Mouse (Mus musculus) cerebellum, postnatal 14 days (tissue): Measurements from ENCODE around the gene Ift140.

Source experiments
- DNase-seq, 2 experiments: peaks; one replicate each; pipeline ENCODE4 v3.0.0; 2021; ENCODE audit warnings: mixed read lengths in 2 of 2

Ift140 gene

DNA sequence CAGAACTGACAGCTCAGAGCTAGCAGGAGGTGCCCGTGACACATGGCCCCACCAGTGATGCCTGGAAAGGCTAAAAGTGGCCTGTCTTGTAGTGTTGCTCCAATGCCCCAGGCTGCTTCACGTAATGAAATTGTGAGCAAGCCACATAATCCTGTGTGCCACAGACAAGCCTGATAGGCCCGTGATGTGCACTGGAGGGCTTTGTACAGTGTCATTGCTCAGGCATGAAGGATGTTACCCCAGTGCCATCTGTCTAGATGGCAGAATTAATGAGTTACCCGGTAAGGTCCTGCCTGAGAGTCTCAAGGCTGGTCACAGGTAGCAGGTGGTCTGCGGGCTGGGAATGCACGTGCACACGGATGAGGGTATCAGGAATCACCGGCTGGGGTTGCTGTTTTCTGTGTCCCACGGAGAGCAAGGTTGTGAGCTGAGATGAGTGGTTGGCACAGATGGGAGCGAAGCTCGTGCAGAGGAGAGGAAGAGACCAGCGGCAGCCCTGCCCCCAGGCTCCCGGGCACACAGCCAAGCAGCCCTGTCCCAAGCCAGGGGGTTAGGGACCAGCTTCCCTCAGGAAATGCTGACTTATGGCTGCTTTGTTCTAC lies 62.0 kb downstream of the Ift140 start:
- DNase-seq: peak; percentile 85 to 87

DNA sequence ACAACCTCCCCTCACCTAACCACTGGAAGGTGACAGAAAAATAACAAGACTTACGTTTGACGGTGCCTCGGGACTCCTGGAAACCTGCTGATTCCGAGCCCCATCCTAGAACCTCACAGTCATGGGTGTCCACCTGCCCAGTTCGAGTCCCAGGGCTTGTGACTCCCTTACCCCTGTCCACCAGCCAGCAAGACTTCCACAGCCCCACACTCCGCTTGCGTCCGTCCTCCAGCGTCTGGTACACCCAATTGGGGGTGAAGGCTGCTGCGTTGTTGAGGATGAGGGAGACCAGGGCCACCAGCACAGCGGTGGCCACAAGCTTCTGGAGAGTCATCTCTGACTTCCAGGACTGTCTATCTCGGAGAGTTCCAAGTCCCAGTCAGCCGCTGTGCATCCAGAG lies 64.3 kb downstream of the Ift140 start:
- no peak for DNase-seq

GRCm38 (mm10) chr17:25080960-25081381 lies 65.1 kb downstream of the Ift140 start:
- no peak for DNase-seq

GRCm38 (mm10) chr17:25082081-25082847 lies 66.4 kb downstream of the Ift140 start:
- no peak for DNase-seq

DNA sequence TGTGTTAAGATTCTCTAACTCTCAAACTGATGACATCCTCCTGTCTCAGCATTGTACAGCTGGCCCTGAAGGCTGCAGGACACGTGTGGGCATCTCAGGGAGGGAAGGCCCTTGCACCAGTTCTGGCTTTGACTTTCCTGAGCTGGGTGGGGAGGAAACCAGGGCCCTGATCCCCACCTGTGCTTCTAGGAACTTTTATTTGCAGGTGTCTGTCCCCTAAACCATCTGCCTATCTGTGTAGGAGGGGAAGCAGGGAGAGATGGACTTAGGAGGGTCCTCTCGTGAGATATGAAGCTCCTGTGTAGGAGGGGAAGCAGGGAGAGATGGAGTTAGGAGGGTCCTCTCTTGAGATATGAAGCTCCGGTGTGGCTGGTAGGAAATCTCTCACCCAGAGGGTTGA lies 67.0 kb downstream of the Ift140 start:
- DNase-seq: no peak

DNA sequence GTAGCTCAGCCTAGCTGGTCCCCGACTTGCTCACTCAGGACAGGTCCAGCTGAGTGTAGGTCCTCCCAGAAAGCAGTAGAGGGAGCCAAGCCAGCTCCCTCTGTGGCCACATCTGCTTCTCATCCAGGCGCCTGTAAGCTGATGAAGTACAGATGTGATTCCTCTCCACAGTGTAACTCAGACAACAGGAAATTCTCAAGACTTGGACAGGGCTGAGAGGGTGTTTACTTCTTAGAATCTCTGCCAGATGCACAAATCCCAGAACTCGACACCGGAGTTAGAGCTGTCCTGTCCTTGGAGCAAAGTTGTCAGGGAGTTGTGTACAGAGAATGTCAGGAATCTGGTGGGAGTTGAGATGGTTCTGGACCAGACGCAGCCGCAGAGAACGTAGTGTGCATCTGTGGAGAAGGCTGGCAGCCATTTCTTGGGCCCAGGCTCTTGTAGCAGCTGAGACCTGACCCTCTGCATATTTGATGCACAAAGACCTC lies 67.6 kb downstream of the Ift140 start, which contains the start of gene Tmem204:
Tmem204 (minus strand) TSS at position 148 of the 488 bp plus-strand sequence.
- DNase-seq: no peak

GRCm38 (mm10) chr17:25084835-25085385 lies 69.0 kb downstream of the Ift140 start:
- no peak for DNase-seq

GRCm38 (mm10) chr17:25086724-25087123 lies 70.8 kb downstream of the Ift140 start:
- DNase-seq: no peak

DNA sequence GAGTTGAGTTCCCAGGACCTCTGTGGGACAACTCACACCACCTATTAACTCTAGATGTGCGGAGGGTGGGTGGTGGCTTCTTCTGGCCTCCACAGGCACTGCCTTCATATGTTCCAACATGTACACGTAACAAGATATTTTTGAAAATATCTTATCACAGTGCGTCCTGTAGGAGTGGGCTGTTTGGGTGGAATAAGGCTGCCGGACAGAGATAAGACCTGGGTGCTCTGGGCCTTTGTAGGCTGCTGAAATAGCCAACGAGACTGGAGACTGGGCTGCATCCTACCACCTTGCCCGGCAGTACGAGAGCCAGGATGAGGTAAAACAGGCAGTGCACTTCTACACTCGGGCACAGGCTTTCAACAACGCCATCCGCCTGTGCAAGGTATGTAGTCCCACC lies 73.3 kb downstream of the Ift140 start:
- no peak for DNase-seq

DNA sequence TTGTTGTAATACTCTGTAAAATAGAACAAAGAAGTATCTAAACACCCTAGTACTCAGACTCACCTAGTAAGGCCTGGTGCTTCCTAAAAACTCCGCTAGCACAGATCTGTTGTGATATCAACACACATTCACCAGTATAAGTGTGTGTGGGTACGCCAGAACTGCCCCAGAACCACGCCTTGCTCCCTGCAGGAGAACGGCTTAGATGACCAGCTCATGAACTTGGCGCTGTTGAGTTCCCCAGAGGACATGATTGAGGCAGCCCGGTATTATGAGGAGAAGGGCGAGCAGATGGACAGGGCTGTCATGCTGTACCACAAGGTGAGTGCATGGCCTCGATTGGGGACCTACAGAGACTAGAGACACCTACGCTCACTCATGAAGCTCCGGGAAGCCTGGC lies 74.6 kb downstream of the Ift140 start:
- no peak for DNase-seq

DNA sequence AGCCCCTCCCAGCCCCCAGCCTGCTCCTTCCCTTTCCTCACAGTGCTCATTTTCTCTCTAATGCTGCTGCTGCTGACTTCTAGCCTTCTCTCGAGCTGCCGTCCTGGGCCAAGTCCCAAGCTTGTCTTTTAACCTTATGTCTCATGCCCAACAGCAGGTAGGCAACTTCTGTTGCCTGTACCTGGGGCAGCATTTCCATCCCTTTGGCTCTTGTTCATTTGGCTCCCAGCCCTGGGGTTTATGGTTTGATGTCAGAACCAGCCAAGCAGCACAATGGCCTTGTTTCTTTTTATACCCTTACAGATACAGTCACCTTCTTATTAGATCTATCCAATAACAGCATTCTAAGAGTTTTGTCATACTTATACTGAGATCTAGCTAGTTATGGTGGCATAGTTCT lies 80.3 kb downstream of the Ift140 start:
- DNase-seq: peak in 1 of 2 experiments; percentile 37

GRCm38 (mm10) chr17:25100052-25100451 lies 84.2 kb downstream of the Ift140 start:
- DNase-seq: no peak

DNA sequence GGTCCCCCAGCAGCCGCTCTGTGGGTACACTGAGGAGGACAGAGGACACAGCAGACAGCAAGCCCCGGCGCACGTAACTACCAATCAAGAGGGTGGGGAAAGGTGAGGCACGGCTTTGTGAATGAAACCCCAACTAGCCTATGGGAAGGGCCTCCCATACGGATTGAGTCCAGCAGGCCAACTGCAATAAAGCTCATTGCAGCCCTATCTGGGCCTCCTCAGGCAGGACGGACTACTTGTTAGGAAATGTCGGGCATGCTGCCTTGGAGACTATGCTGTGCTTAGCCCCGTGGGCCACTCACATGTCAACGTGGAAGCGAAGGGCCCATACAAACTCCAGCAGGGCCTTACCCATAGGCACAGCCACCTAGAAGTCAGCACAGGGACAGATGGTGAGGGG lies 85.5 kb downstream of the Ift140 start:
- DNase-seq: no peak

DNA sequence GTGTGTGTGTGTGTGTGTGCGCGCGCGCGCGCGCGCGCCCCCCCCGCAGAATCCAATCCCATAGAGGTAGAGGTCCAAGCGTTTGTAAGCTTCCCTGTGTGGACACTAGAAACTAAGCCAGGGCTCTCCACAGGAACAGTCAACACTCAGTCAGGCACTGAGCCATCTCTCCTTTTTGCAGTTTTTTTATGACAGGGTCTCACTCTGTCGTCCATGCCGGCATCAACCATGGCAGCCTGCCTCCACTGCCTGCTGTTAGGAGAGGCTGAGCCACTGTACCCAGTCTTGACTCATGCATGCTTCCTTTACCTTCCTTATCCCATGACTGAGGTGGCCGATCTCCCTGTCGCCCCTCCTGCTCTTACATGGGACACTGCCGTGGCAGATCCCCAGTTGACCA lies 91.9 kb downstream of the Ift140 start:
- peak; percentile 64 to 72 for DNase-seq

- peak; percentile 67 to 77 for DNase-seq
Measured at GRCm38 (mm10) chr17:25109578-25109977, 93.7 kb downstream of the Ift140 start.

GRCm38 (mm10) chr17:25110590-25110989 lies 94.7 kb downstream of the Ift140 start:
- peak in 1 of 2 experiments; percentile 19 for DNase-seq

GRCm38 (mm10) chr17:25111220-25111619 lies 95.3 kb downstream of the Ift140 start:
- DNase-seq: no peak

DNA sequence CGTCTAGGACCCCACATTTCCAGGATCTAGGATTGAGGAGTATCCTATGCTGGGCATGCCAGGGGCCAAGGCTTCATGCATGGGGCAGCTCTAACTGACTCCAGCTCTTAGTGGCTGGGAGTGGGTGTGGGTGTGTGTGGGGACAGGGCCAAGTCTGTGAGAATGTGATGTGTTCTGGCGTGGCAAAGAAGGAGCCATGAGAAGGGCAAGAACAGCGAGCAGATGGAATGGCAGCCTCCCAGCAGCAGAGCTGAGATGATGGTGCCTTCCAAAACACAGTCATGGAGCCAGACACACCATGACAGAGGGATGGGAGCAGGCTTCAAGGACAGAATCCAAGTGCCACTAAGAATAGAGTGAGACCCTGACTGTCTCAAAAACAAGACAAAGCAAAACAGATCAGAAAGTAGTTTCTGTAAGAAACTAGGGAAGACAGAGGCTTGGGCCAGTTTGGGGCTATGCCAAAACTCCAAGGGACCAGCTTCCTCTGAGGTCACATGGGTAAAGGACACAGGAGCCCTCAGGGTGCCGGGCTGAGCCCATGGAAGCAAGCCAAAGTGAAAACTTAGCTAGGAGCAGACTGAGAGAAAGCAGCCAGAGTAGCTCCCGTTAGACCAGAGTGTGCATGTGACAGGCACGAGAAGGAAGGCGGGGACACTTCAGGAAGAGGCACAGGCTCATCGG lies 96.0 kb downstream of the Ift140 start:
- DNase-seq: peak; percentile 90

- no peak for DNase-seq
Measured at GRCm38 (mm10) chr17:25112423-25112810, 96.5 kb downstream of the Ift140 start.

- peak; percentile 24 to 56 for DNase-seq
Measured at GRCm38 (mm10) chr17:25114908-25115645, 99.2 kb downstream of the Ift140 start.

GRCm38 (mm10) chr17:25115664-25116432 lies 100.0 kb downstream of the Ift140 start, which contains the start of gene Telo2:
TSS of gene Telo2 (minus strand) at chr17:25115967.
- peak; percentile 96 to 97 for DNase-seq

GRCm38 (mm10) chr17:25117263-25117662 lies 101.4 kb downstream of the Ift140 start:
- peak; percentile 24 to 46 for DNase-seq
